Mouse (Mus musculus): Measurements from ENCODE around the gene Chek1. TPM values are rescaled to one million over a fixed set of nuclear protein-coding genes. Genes with fewer than 3 reads are reported as not detected.

Chek1 gene
- total and polyA plus RNA-seq, 2 experiments from 2014 or later, result 5.1 to 12.3 TPM

DNA sequence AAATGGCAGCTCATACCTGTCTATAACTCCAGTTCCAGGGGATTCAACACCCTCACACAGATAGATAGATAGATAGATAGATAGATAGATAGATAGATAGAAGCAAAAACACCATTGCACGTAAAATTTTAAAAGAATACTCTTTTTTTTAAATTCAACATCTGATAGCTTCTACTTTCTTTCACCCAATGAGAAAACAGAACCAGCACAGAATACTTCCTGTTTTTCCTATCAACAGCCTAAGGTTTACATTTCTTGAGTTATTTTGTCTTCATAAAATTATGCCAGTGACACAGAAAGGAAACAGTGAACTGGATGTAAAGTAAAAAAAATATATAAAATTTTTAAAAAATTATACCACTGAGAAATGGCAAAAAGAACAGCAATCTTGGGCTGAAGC, 37.5 kb upstream of the Chek1 start:
- Histone ChIP-seq H3K4me2 (ENCODE audit: low read depth, low read length) (no peak overlapping the region), H3K27me3 (ENCODE audit: control insufficient read depth, insufficient read depth, low read length) (no peaks in the 10 kb centered on the region), H3K9me3 (replicated peaks; ENCODE audit: control insufficient read depth, low read length) (no peaks in the 10 kb centered on the region), H3K27ac (ENCODE audit: low read depth) (no peak overlapping the region), H3K9ac (replicated peaks; ENCODE audit: low read depth, low read length) (no peak overlapping the region), H3K4me3 (ENCODE audit: low read depth, low read length) (no peak overlapping the region), H3K36me3 (replicated peaks; ENCODE audit: control insufficient read depth, insufficient read depth, low read length) (peaks cover 39% of the 10 kb centered on the region), H3K4me1 (ENCODE audit: control insufficient read depth, insufficient read depth) (peaks cover 15% of the 10 kb centered on the region)
- no peak for DNase-seq (ENCODE audit: low spot score)
- WGBS, result 88% methylated on average over 1 of the region's 1 CpGs
- TF ChIP-seq EP300 (IDR thresholded peaks at IDR 0.05; ENCODE audit: low read depth) (no peak), CTCF (IDR thresholded peaks at IDR 0.05; ENCODE audit: low read depth) (no peak)
- ATAC-seq (ENCODE audit: insufficient read depth, low read depth), result no peak

GRCm38 (mm10) chr9:36726131-36727033, 483 bp downstream of the Chek1 start:
- Histone ChIP-seq H3K4me1 (ENCODE audit: control insufficient read depth, insufficient read depth) (peaks cover 8% of the 10 kb centered on the region; the same call in 1 of the 2 replicates), H3K36me3 (replicated peaks; ENCODE audit: control insufficient read depth, insufficient read depth, low read length) (peaks cover 21% of the 10 kb centered on the region), H3K4me3 (ENCODE audit: low read depth, low read length) (peak overlapping the region; percentile 76), H3K9ac (replicated peaks; ENCODE audit: low read depth, low read length) (peak overlapping the region; percentile 59), H3K27me3 (ENCODE audit: control insufficient read depth, insufficient read depth, low read length) (no peaks in the 10 kb centered on the region), H3K4me2 (ENCODE audit: low read depth, low read length) (peak overlapping the region; percentile 98), H3K9me3 (replicated peaks; ENCODE audit: control insufficient read depth, low read length) (no peaks in the 10 kb centered on the region), H3K27ac (ENCODE audit: low read depth) (peak overlapping the region; percentile 74)
- ATAC-seq (ENCODE audit: insufficient read depth, low read depth), result peak; percentile 91
- peak; percentile 59 for DNase-seq (ENCODE audit: low spot score)
- whole genome bisulfite sequencing, result under 1% methylated on average over 53 of the region's 53 CpGs
- TF ChIP-seq CTCF (IDR thresholded peaks at IDR 0.05; ENCODE audit: low read depth) (no peak), EP300 (IDR thresholded peaks at IDR 0.05; ENCODE audit: low read depth) (no peak)

- Histone ChIP-seq H3K4me1 (ENCODE audit: control insufficient read depth, insufficient read depth) (no peaks in the 10 kb centered on the region), H3K4me3 (ENCODE audit: low read depth, low read length) (no peak overlapping the region), H3K27me3 (ENCODE audit: control insufficient read depth, insufficient read depth, low read length) (no peaks in the 10 kb centered on the region), H3K36me3 (replicated peaks; ENCODE audit: control insufficient read depth, insufficient read depth, low read length) (peaks cover 15% of the 10 kb centered on the region; the same call in 1 of the 2 replicates), H3K9me3 (replicated peaks; ENCODE audit: control insufficient read depth, low read length) (no peaks in the 10 kb centered on the region), H3K4me2 (ENCODE audit: low read depth, low read length) (no peak overlapping the region), H3K27ac (ENCODE audit: low read depth) (no peak overlapping the region), H3K9ac (replicated peaks; ENCODE audit: low read depth, low read length) (no peak overlapping the region)
- DNase-seq (ENCODE audit: low spot score), result no peak
- TF ChIP-seq EP300 (IDR thresholded peaks at IDR 0.05; ENCODE audit: low read depth) (no peak), CTCF (IDR thresholded peaks at IDR 0.05; ENCODE audit: low read depth) (peak; percentile 41)
- no peak for ATAC-seq (ENCODE audit: insufficient read depth, low read depth)
- WGBS, result 66% methylated on average over 3 of the region's 3 CpGs
Observed at GRCm38 (mm10) chr9:36716624-36717023, 10.2 kb downstream of the Chek1 start.

GRCm38 (mm10) chr9:36707304-36707703, 19.6 kb downstream of the Chek1 start:
- WGBS, result 83% methylated on average over 6 of the region's 6 CpGs
- H3K27me3 ChIP-seq (ENCODE audit: control insufficient read depth, insufficient read depth, low read length), result no peaks in the 10 kb centered on the region
- ATAC-seq (ENCODE audit: insufficient read depth, low read depth) (no peak), DNase-seq (ENCODE audit: low spot score) (no peak)
- H3K4me2 ChIP-seq (ENCODE audit: low read depth, low read length), result no peak overlapping the region
- TF ChIP-seq CTCF (IDR thresholded peaks at IDR 0.05; ENCODE audit: low read depth) (no peak), EP300 (IDR thresholded peaks at IDR 0.05; ENCODE audit: low read depth) (no peak)
- no peak overlapping the region for H3K27ac ChIP-seq (ENCODE audit: low read depth)
- peaks cover 9% of the 10 kb centered on the region; the same call in 1 of the 2 replicates for H3K36me3 ChIP-seq (replicated peaks; ENCODE audit: control insufficient read depth, insufficient read depth, low read length)
- H3K4me1 ChIP-seq (ENCODE audit: control insufficient read depth, insufficient read depth), result no peaks in the 10 kb centered on the region
- H3K9me3 ChIP-seq (replicated peaks; ENCODE audit: control insufficient read depth, low read length), result no peaks in the 10 kb centered on the region
- no peak overlapping the region for H3K4me3 ChIP-seq (ENCODE audit: low read depth, low read length)
- no peak overlapping the region for H3K9ac ChIP-seq (replicated peaks; ENCODE audit: low read depth, low read length)

- no peaks in the 10 kb centered on the region for H3K4me1 ChIP-seq (ENCODE audit: control insufficient read depth, insufficient read depth)
- DNase-seq (ENCODE audit: low spot score), result peak; percentile 23
- H3K4me2 ChIP-seq (ENCODE audit: low read depth, low read length), result no peak overlapping the region
- peak overlapping the region; percentile 41 for H3K27ac ChIP-seq (ENCODE audit: low read depth)
- H3K9ac ChIP-seq (replicated peaks; ENCODE audit: low read depth, low read length), result no peak overlapping the region
- H3K27me3 ChIP-seq (ENCODE audit: control insufficient read depth, insufficient read depth, low read length), result no peaks in the 10 kb centered on the region
- no peaks in the 10 kb centered on the region for H3K9me3 ChIP-seq (replicated peaks; ENCODE audit: control insufficient read depth, low read length)
- ATAC-seq (ENCODE audit: insufficient read depth, low read depth), result peak; percentile 60; the same call in 1 of the 2 replicates
- H3K36me3 ChIP-seq (replicated peaks; ENCODE audit: control insufficient read depth, insufficient read depth, low read length), result peaks cover 5% of the 10 kb centered on the region; the same call in 1 of the 2 replicates
- H3K4me3 ChIP-seq (ENCODE audit: low read depth, low read length), result no peak overlapping the region
- TF ChIP-seq EP300 (IDR thresholded peaks at IDR 0.05; ENCODE audit: low read depth) (no peak), CTCF (IDR thresholded peaks at IDR 0.05; ENCODE audit: low read depth) (no peak)
- WGBS, result 56% methylated on average over 3 of the region's 3 CpGs
Observed at GRCm38 (mm10) chr9:36705923-36706322, 20.9 kb downstream of the Chek1 start.
